Mouse (Mus musculus) CD4-positive naive resting alpha-beta T cell, adult 57 days (primary cell): ENCODE data around the gene Ppp4r3a. TPM values are rescaled to one million over a fixed set of nuclear protein-coding genes. Genes with fewer than 3 reads are reported as not detected.

Experiments
- total RNA-seq: library from RNA; stranded (reverse); gene quantifications from one replicate; pipeline ENCODE4 v1.2.4, GENCODE M21; 2023

Gene Ppp4r3a
- 142 TPM for total RNA-seq

GRCm38 (mm10) chr12:101083076-101083838 is at the start of gene Ppp4r3a:
Ppp4r3a (minus strand) TSS chr12:101083702.

GRCm38 (mm10) chr12:101028954-101029731 is 54.4 kb downstream of the Ppp4r3a start, which contains the start of gene Ccdc88c:
Ccdc88c (minus strand) TSS chr12:101029056.

Other genes starting within 250 kb of the Ppp4r3a start
- 54.7 TPM for gene Gpr68, start 175.5 kb downstream of the Ppp4r3a start, total RNA-seq
- 437 TPM for gene Ccdc88c, start 54.6 kb downstream of the Ppp4r3a start, total RNA-seq